Mouse (Mus musculus): ENCODE data around the gene Kif27. TPM values are rescaled to one million over a fixed set of nuclear protein-coding genes. Genes with fewer than 3 reads are reported as not detected.

Kif27 gene
- polyA plus RNA-seq, 1 experiment from 2014 or later: 2.4 TPM

DNA sequence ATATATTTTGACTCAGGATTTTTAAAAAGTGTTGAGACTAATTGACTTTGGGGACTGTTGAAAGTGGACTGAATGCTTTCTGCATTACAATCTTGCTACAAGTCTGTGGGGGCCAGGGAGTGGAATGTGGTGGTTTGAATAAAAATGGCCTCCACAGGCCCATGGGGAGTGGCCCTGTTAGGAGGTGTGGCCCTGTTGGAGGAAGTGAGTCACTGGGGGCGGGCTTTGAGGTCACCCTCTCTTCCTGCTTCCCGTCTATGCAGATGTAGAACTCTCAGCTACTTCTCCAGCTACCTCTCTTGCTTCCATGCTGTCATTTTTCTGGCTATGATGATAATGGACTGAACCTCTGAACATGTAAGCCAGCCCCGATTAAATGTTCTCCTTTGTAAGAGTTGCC lies 60.2 kb downstream of the Kif27 start:
- Histone ChIP-seq H3K9ac (no peak overlapping the region), H3K4me2 (replicated peaks) (no peak overlapping the region), H3K9me3 (replicated peaks) (no peaks in the 10 kb centered on the region), H3K4me1 (no peaks in the 10 kb centered on the region), H3K4me3 (no peak overlapping the region), H3K36me3 (no peaks in the 10 kb centered on the region), H3K27ac (no peak overlapping the region), H3K27me3 (no peaks in the 10 kb centered on the region)
- WGBS: 92% methylated on average over 3 of the region's 3 CpGs
- ATAC-seq (ENCODE audit: low FRiP score): no peak

DNA sequence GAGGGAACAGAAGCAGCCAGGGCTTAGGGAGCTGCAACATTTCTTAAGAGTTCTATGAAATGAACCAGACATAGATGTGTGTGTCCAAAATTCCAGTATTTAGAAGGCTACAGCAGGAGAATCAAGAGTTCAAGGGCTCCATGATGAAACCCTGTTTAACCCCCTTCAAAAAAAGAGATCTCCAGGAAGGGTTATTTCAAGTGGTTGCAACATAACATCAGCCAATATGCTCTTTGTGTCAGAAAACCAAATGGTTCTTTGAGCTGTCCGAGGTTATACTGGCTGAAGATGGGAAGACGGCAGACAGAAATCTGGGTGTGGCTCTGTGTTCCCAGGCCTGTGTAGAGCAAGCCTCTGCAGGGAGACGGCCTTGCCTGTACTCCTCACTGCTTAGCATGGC lies 63.3 kb downstream of the Kif27 start:
- Histone ChIP-seq H3K4me2 (replicated peaks) (no peak overlapping the region), H3K9me3 (replicated peaks) (no peaks in the 10 kb centered on the region), H3K4me3 (no peak overlapping the region), H3K4me1 (peaks cover 6% of the 10 kb centered on the region), H3K36me3 (no peaks in the 10 kb centered on the region), H3K27me3 (no peaks in the 10 kb centered on the region), H3K27ac (no peak overlapping the region), H3K9ac (no peak overlapping the region)
- ATAC-seq (ENCODE audit: low FRiP score): no peak
- WGBS: 73% methylated on average over 3 of the region's 3 CpGs

DNA sequence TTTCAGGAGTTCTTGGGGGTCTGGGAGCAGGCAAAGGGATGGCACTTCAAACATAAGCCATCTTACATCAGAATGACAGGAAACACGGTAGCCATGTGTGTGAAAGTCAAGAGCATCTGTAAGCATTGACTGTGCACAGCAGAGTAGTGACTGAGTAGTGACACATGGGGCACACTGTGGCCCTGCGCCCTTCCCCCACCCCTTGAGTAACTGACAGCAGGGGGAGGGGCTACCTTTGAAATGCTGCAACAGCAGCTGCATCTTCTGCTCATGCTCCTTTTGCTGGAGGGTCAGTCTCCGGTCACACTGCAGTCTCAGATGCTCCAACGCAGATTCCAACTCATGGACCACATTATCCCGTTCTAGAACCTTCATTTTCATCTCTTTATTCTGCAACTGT lies 66.1 kb downstream of the Kif27 start:
- no peak overlapping the region for H3K4me3 ChIP-seq
- no peak overlapping the region for H3K27ac ChIP-seq
- H3K4me2 ChIP-seq (replicated peaks): no peak overlapping the region
- no peaks in the 10 kb centered on the region for H3K36me3 ChIP-seq
- no peak overlapping the region for H3K9ac ChIP-seq
- peak; percentile 54; the same call in 1 of the 2 replicates for ATAC-seq (ENCODE audit: low FRiP score)
- WGBS: 6% methylated on average over 5 of the region's 5 CpGs
- H3K4me1 ChIP-seq: peaks cover 6% of the 10 kb centered on the region
- H3K9me3 ChIP-seq (replicated peaks): no peaks in the 10 kb centered on the region
- H3K27me3 ChIP-seq: no peaks in the 10 kb centered on the region

DNA sequence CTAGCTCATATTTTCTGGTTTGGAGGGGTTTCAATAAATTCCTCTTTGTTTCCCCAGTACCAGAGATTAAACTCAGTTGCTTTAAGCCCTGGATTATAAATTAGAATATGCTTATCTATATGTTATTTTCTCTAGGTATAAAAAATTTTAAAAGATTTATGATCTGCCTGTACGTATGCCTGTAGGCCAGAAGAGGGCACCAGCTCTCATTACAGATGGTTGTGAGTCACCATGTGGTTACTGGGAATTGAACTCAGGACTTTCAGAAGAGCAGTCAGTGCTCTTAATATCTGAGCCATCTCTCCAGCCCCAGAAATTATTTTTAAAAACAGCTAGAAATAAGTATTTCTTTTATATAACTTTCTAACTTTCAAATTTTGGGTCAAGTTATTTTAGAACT lies 69.6 kb downstream of the Kif27 start:
- Histone ChIP-seq H3K4me3 (no peak overlapping the region), H3K4me1 (peaks cover 6% of the 10 kb centered on the region), H3K4me2 (replicated peaks) (no peak overlapping the region), H3K9me3 (replicated peaks) (no peaks in the 10 kb centered on the region), H3K27ac (no peak overlapping the region), H3K9ac (no peak overlapping the region), H3K27me3 (no peaks in the 10 kb centered on the region), H3K36me3 (no peaks in the 10 kb centered on the region)
- no peak for ATAC-seq (ENCODE audit: low FRiP score)
- 63% methylated on average over 1 of the region's 1 CpGs for WGBS

DNA sequence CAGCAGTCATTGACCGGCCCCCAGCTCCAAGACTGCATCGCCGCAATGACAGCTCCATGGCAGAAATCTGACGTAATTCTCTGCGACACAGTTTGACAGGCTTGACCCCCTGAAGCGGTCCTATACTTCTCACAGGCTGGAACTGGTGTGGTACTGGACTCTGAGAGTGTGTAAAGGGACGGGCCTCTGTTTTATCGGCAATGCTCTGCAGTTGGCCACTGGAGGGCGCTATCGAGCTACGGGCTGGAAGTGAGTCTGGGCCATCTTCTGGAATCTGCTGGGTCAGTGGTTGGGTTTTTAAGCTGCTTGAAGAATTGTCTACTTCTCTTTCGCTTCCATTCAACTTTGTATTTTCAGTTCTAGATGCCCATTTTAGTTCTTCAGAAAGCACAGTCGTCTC lies 71.1 kb downstream of the Kif27 start:
- Histone ChIP-seq H3K4me1 (peaks cover 3% of the 10 kb centered on the region), H3K27ac (no peak overlapping the region), H3K27me3 (no peaks in the 10 kb centered on the region), H3K4me3 (no peak overlapping the region), H3K4me2 (replicated peaks) (no peak overlapping the region), H3K9ac (no peak overlapping the region), H3K36me3 (no peaks in the 10 kb centered on the region), H3K9me3 (replicated peaks) (no peaks in the 10 kb centered on the region)
- WGBS: 13% methylated on average over 13 of the region's 13 CpGs
- no peak; the same call in 1 of the 2 replicates for ATAC-seq (ENCODE audit: low FRiP score)

DNA sequence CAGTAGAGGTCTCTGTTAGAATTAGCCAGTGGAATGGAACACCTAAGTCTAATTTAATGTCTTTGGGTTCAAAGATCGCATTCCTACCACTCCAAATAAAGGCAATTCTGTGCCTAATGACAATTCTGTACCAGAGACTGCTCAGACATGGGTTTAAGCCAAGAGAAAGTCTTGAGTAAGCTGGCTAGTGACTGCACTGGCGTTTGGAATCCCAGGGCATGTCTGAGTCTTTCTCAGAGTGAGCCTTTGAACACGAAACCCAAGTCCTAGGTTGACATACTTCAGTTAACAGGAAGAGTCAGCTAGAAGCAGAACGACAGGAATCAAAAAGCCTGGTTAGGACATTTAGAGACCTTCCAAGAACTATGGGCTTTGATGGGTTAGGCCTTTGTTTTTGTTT lies 75.5 kb downstream of the Kif27 start:
- no peak overlapping the region for H3K4me2 ChIP-seq (replicated peaks)
- no peak overlapping the region for H3K27ac ChIP-seq
- no peak overlapping the region for H3K9ac ChIP-seq
- WGBS: 59% methylated on average over 4 of the region's 4 CpGs
- H3K9me3 ChIP-seq (replicated peaks): no peaks in the 10 kb centered on the region
- no peaks in the 10 kb centered on the region for H3K36me3 ChIP-seq
- no peaks in the 10 kb centered on the region for H3K27me3 ChIP-seq
- ATAC-seq (ENCODE audit: low FRiP score): no peak
- H3K4me3 ChIP-seq: no peak overlapping the region
- H3K4me1 ChIP-seq: no peaks in the 10 kb centered on the region

DNA sequence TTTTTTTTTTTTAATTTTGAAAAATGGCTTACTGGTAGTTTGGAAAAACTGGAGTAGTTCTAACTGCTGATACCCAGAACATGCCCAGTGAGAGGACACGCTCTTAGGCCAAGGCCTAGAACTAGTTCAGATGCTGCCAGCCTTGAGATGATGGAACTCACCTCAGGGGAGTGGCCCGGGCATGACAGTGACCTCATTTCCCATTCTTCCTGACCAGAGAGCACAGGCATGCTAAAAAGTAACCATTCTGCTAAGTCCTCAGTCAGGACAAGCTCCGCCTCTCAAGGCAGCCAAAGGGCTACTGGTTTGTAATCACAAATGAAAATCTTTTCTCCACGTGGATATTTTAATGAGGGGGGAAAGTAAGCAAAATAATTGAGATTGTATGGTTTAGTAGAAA lies 77.0 kb downstream of the Kif27 start:
- Histone ChIP-seq H3K4me1 (no peaks in the 10 kb centered on the region), H3K27ac (no peak overlapping the region), H3K4me2 (replicated peaks) (no peak overlapping the region), H3K4me3 (no peak overlapping the region), H3K36me3 (no peaks in the 10 kb centered on the region), H3K9me3 (replicated peaks) (no peaks in the 10 kb centered on the region), H3K9ac (no peak overlapping the region), H3K27me3 (no peaks in the 10 kb centered on the region)
- ATAC-seq (ENCODE audit: low FRiP score): no peak
- 65% methylated on average over 4 of the region's 4 CpGs for WGBS

DNA sequence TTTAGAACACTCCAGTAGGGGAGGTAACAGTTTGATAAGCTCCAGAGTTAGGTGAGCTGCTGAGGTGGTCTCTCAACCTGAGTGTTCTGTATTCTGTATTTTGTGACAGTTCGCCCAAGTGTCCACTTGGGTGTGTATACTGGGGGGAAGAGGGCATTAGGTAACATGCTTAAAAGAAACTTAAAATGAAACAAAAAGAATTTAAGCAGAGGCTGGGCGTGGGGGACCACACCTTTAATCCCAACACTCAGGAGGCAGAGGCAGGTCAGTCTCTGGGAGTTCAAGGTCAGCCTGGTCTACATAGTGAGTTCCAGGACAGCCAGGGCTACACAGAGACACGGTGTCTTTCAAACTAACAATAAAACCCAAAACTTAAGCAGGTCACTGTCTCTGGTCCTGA lies 78.4 kb downstream of the Kif27 start:
- no peak overlapping the region for H3K4me2 ChIP-seq (replicated peaks)
- H3K4me1 ChIP-seq: peaks cover 2% of the 10 kb centered on the region; the same call in 1 of the 2 replicates
- H3K27me3 ChIP-seq: 0 out of 2 replicates have a peak, but pooled peaks cover 2% of the 10 kb centered on the region
- H3K9me3 ChIP-seq (replicated peaks): no peaks in the 10 kb centered on the region
- H3K36me3 ChIP-seq: no peaks in the 10 kb centered on the region
- H3K27ac ChIP-seq: no peak overlapping the region
- ATAC-seq (ENCODE audit: low FRiP score): no peak
- 80% methylated on average over 3 of the region's 3 CpGs for WGBS
- no peak overlapping the region for H3K9ac ChIP-seq
- no peak overlapping the region for H3K4me3 ChIP-seq

DNA sequence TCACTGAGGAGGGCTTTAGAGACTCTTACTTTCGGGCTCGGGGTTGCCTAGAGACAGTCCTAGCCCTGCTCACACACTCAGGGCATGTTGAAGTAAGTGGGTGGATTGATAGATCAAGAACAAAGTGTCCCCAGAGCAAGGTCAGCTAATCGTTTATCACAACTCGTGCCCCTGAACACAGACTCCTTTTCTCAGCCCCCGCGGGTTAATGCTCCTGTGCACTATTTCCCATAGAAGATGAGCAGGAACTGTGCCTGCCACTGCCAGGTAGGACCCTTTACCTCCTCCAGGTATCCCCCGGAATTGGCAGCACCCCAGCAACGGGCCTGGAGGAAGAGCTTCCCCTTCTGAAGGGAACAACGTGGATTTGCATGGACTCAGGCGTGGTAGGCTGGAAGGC lies 82.7 kb downstream of the Kif27 start:
- H3K4me3 ChIP-seq: no peak overlapping the region
- no peaks in the 10 kb centered on the region for H3K9me3 ChIP-seq (replicated peaks)
- no peak overlapping the region for H3K4me2 ChIP-seq (replicated peaks)
- no peak for ATAC-seq (ENCODE audit: low FRiP score)
- no peak overlapping the region for H3K9ac ChIP-seq
- no peaks in the 10 kb centered on the region for H3K36me3 ChIP-seq
- H3K4me1 ChIP-seq: peaks cover 19% of the 10 kb centered on the region
- WGBS: 63% methylated on average over 10 of the region's 10 CpGs
- 0 out of 2 replicates have a peak, but pooled peaks cover 2% of the 10 kb centered on the region for H3K27me3 ChIP-seq
- H3K27ac ChIP-seq: no peak overlapping the region

DNA sequence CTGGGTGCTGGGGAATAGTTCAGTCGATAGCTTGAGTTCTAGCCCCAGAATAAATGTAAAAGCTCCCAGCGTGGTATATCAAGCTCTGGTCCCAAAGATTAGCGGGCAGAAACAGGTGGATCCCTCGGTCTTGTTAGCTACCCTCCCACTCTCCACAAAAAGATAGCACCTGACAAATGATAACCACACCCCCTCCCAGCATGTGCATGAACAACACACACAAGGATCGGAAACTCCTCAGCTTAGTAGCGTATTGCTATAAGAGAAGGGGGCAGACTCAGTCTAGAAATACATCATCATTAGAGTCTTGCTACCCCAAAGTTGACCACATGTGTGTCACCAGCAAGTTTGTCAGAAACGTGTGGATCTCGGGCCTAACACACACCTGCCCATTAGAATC lies 83.3 kb downstream of the Kif27 start, which contains the start of gene Gkap1:
Gene Gkap1 (minus strand): TSS at position 101 of the 400 bp plus-strand sequence.
- Histone ChIP-seq H3K4me2 (replicated peaks) (peak within 1 kb of the TSS; percentile 55), H3K9ac (peak within 1 kb of the TSS; percentile 89), H3K36me3 (no peaks in the 10 kb centered on the region), H3K4me3 (peak within 1 kb of the TSS; percentile 88), H3K27ac (peak within 1 kb of the TSS; percentile 81), H3K27me3 (0 out of 2 replicates have a peak, but pooled peaks cover 2% of the 10 kb centered on the region), H3K9me3 (replicated peaks) (no peaks in the 10 kb centered on the region), H3K4me1 (peaks cover 19% of the 10 kb centered on the region)
- WGBS: 72% methylated on average over 8 of the region's 8 CpGs
- ATAC-seq (ENCODE audit: low FRiP score): no peak

DNA sequence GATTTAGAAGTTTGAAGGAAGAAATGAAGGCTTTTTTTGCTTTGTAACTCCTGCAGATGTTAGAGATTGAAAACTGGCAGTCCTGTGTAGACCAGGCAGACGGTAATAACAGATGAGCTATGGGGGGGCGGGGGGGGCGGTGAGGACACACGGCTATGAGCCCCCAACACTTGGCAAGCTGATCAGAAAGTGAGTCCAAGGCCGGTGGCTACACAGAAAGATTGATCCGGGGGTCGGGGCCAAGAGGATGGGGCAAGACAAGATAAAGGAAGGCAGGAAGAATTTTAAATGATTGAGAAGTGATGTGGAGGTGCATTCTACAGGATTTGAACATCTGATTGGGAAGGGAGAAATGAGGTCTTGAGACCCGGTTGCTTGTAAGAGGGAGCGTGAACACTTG lies 83.8 kb downstream of the Kif27 start:
- 20% methylated on average over 9 of the region's 9 CpGs for WGBS
- no peak overlapping the region for H3K27ac ChIP-seq
- H3K27me3 ChIP-seq: 0 out of 2 replicates have a peak, but pooled peaks cover 2% of the 10 kb centered on the region
- H3K4me2 ChIP-seq (replicated peaks): peak overlapping the region; percentile 55
- no peak for ATAC-seq (ENCODE audit: low FRiP score)
- peak overlapping the region; percentile 88 for H3K4me3 ChIP-seq
- H3K36me3 ChIP-seq: no peaks in the 10 kb centered on the region
- H3K9me3 ChIP-seq (replicated peaks): no peaks in the 10 kb centered on the region
- peaks cover 19% of the 10 kb centered on the region for H3K4me1 ChIP-seq
- H3K9ac ChIP-seq: peak overlapping the region; percentile 89

DNA sequence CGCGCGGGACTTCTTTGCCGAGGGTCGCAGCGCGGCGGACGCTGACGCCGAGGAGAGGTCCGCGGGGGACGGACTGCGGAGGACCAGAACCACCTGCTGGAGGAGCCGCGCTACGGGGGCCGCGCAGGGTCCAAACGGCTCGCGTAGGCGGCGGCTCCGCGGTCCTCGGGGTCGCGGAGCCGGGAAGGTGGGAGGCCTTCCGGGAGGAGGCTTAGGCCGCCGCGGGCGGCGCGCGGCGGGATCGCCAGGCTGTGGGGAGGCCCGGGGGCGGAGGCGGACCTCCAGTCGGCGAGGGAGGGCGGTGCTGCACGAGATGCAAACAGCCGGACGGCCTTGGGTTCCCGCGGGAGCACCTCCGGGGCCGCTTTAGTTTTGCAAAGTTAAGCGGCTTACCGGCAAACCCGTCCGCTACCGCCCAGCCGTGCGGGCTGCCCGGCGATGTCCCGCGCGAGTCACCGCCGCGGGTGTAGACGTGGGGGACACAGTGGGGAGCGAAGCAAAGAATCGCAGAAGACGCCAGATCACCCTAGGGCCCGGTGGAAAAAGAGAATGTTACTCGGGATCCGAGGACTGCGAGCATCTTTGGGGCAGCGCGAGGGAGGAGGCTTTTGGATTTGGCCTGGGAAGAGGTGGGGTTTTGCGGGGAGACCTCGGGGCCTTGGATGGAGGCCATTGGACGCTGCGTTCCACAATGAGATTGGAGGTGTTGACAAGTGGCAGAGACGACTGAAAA lies 84.5 kb downstream of the Kif27 start:
- peaks cover 19% of the 10 kb centered on the region for H3K4me1 ChIP-seq
- H3K4me2 ChIP-seq (replicated peaks): peak overlapping the region; percentile 55
- 0 out of 2 replicates have a peak, but pooled peaks cover 2% of the 10 kb centered on the region for H3K27me3 ChIP-seq
- H3K36me3 ChIP-seq: no peaks in the 10 kb centered on the region
- peak overlapping the region; percentile 89 for H3K9ac ChIP-seq
- WGBS: under 1% methylated on average over 84 of the region's 84 CpGs
- no peaks in the 10 kb centered on the region for H3K9me3 ChIP-seq (replicated peaks)
- peak overlapping the region; percentile 81 for H3K27ac ChIP-seq
- peak; percentile 89 for ATAC-seq (ENCODE audit: low FRiP score)
- peak overlapping the region; percentile 88 for H3K4me3 ChIP-seq
